Comparison of ENCODE assay signal across 8 mouse cellular contexts in the genomic region with DNA sequence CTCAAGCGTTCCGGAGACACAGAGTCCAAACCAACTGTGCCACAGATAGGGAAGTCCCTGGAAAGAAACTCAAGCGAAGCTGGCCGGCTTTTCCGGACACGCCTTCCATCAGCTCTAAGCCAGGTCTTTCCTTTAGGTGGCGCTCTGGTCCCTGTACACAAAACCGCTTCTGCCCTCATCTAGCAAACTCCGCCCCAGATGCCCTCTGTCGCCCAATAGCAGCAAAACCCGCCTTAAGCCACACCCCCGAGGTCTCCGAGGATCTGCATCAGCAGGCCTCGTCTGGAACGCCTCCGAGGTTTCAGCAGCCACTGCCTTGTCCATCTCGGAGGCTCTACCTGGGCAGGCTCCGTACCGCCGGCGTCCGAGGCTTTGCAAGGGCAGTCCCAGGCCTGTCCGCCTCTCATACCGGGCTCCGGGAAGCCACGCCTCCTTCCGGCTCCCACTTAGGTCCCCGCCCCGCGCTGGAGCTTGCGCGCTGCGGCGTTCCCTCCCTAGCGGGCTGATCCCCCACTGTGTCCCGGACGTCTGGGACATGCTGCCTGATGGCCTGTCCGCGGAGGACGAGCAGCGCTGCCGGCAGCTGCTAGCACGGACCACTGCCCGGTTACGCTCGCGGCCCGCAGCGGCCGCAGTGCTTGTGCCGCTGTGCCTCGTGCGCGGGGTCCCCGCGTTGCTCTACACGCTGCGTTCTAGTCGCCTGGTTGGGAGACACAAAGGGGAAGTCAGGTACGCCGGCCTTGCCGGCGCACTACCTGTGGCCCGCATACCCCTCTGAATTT. TPM values are rescaled to one million over a fixed set of nuclear protein-coding genes. Genes with fewer than 3 reads are reported as not detected.
A peak's percentile ranks its signal among the peaks of the same experiment; 100 is the strongest.
DNase-seq lines count a peak whose midpoint lies in the region; ATAC-seq lines count a peak whose summit lies in the region.

Gene Nudt8, plus strand, starts transcription at position 462 of the 782 bp plus-strand sequence.
Gene Gm49405, plus strand, starts transcription at position 508 of the 782 bp plus-strand sequence.

- no peaks in the 10 kb centered on the region for H3K9me3 ChIP-seq in hindbrain, embryonic 15.5 days

- H3K36me3 ChIP-seq in hindbrain, embryonic 15.5 days, result no peaks in the 10 kb centered on the region

- H3K4me1 ChIP-seq in hindbrain, embryonic 15.5 days (replicated peaks), result peaks cover 24% of the 10 kb centered on the region

- H3K27ac ChIP-seq in hindbrain, embryonic 15.5 days (replicated peaks), result peak within 1 kb of the TSS; percentile 96

- peak within 1 kb of the TSS; percentile 80 for H3K9ac ChIP-seq in hindbrain, embryonic 15.5 days

- WGBS in hindbrain, embryonic 15.5 days, result under 1% methylated on average over 64 of the region's 64 CpGs

- peak; percentile 92 for ATAC-seq in hindbrain, embryonic 15.5 days (ENCODE audit: low FRiP score, low read depth)

- DNase-seq in T-cell, adult 2 months (ENCODE audit: low spot score), result peak; percentile 95
- DNase-seq in cerebellum, postnatal 36 days, result peak; percentile 93 to 96
- peak; percentile 97 for DNase-seq in frontal cortex, postnatal 36 days (ENCODE audit: low spot score in 2 of 2)
- peak; percentile 96 for DNase-seq in left cerebral cortex, adult 11 months (ENCODE audit: low spot score)
- peak; percentile 96 to 97 for DNase-seq in lung, postnatal 4 days
- DNase-seq in retina, postnatal 7 days (ENCODE audit: low read depth, low spot score), result peak; percentile 93
- peak; percentile 95 for DNase-seq in urinary bladder, adult 2 months (ENCODE audit: low spot score)

- H3K27me3 ChIP-seq in hindbrain, embryonic 15.5 days, result no peaks in the 10 kb centered on the region

- H3K4me3 ChIP-seq in hindbrain, embryonic 15.5 days, result peak within 1 kb of the TSS; percentile 63

- H3K4me2 ChIP-seq in hindbrain, embryonic 15.5 days, result peak within 1 kb of the TSS; percentile 81

RNA-seq across cellular contexts. Expression of gene Nudt8, which starts in this region (rescaled TPM):
- polyA plus RNA-seq in hindbrain, embryonic 15.5 days (2015; fragmentation: Nextera tagmentation; extraction: Ambion mirVana), result 25.8 and 26.5 TPM in 2 replicates
- 5.1 and 7.5 TPM in 2 replicates for polyA plus RNA-seq in urinary bladder, adult 2 months (2012; rRNA removed)

RNA-seq across cellular contexts. Expression of gene Gm49405, which starts in this region (rescaled TPM):
- polyA plus RNA-seq in hindbrain, embryonic 15.5 days (2015; fragmentation: Nextera tagmentation; extraction: Ambion mirVana), result 5.1 and 5.5 TPM in 2 replicates
- polyA plus RNA-seq in urinary bladder, adult 2 months (2012; rRNA removed), result 3.2 and 3.6 TPM in 2 replicates

Comparison
In these comparisons a context has a peak if more than half of its experiments do, and no peak if none do; other contexts are left out.
1. Peak in every context shown above with its lines: DNase-seq, ATAC-seq, H3K4me3 ChIP-seq and H3K27ac ChIP-seq.